Mouse (Mus musculus) 3T3-L1 (cell line): ENCODE results near the gene Zfp709.
A peak's percentile ranks its signal among the peaks of the same experiment; 100 is the strongest.
"Not testable (repeated sequence)": the region's sequence is repeated elsewhere in the genome, so short reads cannot be mapped to it uniquely, and the experiment has no call there.

Experiments used
- DNase-seq: peaks from one replicate; pipeline ENCODE4 v3.0.0-alpha.2; 2015; ENCODE audit warnings: low read depth, low spot score

The Zfp709 gene

DNA sequence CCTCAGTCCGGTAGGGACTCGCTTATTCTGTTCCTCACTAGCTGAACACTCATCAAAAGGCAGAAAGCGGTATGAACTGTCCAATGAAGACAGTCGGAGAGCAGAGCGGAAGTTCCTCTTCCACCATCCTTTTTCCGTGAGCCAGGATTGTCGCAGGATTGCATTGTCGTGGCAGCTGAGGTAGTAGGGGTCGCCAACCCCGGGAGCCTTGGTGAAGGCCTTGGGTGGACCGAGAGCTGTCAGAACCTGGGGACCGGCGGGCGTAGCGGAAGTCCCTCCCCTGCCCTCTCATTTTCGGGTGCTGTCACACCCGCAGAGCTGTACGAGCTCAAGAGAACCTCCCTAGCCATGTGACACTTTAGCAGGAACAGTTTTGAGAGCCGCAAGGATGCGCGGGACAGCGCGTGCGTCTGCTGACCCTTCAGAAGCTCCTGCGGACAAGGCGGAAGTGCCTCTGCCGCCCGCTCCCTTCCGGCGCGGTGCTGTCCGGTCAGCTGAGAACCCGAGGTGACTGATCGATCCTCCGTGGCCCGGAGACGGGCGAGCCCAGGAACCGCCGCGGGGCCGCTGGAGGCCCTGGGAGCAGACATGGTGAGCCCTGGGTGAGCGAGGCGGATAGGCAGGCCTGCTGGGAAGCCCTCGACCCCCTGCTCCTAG is at the start of gene Zfp709:
Zfp709 (plus strand) TSS at position 402 of the 657 bp plus-strand sequence.
- DNase-seq, result no peak

DNA sequence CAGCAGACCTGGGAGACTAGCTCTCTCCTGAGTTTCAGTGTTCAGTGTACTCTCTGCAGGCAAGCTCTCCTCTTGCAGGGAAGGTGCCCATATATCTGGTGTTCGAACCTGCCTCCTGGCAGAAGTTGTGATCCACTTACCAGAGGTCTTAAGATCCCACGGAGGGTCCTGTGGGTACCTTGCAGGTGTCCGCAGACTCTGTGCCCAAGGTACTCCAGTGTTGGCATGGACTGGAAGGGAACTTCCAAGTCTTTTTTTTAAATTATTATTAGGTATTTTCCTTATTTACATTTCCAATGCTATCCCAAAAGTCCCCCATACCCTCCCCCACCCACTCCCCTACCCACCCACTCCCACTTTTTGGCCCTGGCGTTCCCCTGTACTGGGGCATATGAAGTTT is 43.6 kb upstream of the Zfp709 start:
- not testable (repeated sequence) for DNase-seq

DNA sequence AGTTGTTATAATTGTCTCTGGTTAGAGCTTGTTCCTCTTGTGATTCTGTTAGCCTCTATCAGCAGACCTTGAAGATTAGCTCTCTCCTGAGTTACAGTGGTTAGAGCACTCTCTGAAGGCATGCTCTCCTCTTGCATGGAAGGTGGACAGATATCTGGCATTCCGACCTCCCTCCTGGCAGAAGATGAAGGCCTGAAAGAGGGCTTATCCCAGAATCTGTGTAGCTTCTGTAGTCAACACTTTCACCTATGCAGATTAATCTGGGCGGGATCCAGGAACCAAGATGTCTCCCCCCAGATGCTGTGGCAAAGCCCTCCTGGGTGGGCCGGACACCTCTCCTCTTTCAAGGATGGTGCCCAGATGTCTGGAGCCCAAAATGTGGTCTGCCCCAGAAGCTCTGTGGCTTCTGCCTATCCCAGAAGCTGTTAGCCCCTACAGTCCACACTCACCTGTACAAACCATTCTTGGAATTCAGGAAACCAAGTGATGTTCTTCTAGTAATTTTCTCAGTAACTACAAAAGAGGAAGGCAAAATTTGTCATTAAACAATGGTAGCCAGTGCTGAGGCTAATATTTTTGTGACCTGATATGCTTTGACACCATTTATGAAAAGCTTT is 40.5 kb upstream of the Zfp709 start:
- not testable (repeated sequence) for DNase-seq

DNA sequence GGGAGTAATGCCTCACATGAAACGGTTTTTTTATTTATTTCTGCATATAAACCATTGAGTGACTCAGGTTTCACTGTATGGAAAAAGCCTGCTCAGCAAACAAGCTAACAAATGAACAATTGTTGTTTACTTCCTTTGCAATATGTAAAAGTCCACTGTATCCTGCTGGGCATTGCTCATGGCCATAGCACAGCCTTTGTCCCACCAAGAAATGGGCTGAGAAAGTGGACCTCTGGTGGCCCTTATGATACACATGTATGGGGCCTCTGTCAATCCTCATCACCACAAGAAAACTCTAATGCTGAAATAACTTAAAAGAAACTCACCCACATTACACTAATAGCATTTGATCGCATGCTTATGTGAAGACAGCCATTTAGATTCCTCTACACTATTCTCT is 39.3 kb upstream of the Zfp709 start:
- not testable (repeated sequence) for DNase-seq

DNA sequence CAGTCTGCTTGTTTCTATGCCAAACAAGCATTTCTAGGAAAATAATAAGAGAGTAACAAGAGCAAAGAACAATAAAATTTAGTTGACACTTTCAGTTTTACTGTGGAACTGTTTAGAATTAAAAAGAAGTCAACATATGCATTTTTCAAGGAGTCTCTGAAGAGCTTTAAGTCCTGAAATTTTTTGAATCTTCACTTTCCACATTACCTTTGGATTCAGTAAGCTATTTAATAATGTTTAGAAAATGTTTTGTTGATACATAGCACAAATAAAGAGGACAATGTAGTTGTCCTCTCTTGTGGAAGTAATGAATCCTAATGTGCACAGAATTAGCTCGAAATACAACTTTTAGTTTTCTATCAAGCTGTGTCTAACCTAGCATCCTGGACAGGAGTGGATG is 37.4 kb upstream of the Zfp709 start:
- not testable (repeated sequence) for DNase-seq

DNA sequence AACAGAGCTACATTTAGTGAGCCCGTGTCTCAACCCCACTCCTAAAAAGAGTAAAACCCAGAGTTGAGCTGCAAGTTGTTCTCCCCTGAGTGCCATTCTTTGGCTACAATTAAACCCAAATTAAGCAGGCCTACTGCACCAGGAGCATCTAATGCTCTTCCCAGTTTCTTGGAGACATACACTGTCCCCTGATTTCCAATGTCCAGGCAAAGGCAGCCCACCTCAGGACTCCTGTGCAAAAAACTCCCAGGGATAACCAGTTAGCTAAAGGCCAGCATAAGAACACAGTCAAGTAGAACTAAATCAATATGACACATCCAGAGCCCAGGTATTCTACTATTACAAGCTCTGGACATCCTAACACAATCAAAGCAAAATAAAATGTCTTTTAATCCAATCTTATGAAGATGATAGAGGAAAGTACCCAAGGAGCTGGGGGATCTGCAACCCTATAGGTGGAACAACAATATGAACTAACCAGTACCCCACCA is 35.8 kb upstream of the Zfp709 start:
- DNase-seq, result not testable (repeated sequence)

DNA sequence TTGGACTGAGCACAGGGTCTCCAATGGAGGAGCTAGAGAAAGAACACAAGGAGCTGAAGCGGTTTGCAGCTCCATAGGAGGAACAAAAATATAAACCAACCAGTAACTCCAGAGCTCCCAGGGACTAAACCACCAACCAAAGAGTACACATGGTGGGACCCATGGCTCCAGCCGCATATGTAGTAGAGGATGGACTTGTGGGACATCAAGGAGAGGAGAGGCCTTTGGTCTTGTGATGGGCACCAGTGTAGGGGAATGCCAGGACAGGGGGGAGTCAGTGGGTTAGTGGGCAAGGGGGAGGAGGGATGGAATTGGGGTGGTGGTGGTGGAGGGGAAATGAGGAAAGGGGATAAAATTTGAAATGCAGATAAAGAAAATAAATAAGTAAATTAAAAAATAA is 35.1 kb upstream of the Zfp709 start:
- not testable (repeated sequence) for DNase-seq

DNA sequence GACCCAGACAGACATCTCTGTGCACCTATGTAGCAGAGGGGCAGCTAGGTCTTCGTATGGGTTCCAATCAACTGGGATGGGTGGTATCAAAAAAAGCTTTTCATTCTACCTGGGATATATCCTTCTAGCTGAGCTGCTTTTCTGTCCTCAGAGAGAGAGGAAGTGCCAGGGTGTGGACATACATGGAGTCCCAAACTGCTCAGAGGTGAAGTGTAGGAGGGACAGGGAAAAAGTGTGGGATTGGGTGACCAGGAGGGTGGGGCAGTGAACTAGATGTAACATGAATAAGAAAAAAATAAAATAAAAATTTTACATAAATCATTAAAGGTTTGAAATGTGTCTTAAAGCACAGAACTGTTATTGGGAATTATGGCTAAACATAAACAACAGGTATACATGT is 30.8 kb upstream of the Zfp709 start:
- DNase-seq, result not testable (repeated sequence)

DNA sequence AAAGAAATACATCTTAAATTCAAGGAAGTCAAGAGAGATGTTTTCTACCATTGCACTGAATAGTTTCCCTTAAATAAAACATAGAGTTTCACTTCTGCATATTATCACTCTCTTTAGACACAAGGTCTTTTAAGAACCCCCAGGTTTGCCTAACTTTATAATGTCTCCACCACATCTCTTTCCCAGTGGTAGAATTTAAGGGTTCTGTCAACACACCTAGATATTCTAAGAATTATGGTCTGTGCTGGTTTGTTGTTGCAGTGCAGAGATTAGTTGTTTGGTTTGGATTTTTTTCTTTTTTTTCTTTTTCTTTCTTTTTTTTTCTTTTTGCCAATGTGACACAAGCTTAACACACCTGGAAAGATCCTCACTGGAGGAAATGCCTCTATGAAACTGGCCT is 28.5 kb upstream of the Zfp709 start:
- DNase-seq, result not testable (repeated sequence)

DNA sequence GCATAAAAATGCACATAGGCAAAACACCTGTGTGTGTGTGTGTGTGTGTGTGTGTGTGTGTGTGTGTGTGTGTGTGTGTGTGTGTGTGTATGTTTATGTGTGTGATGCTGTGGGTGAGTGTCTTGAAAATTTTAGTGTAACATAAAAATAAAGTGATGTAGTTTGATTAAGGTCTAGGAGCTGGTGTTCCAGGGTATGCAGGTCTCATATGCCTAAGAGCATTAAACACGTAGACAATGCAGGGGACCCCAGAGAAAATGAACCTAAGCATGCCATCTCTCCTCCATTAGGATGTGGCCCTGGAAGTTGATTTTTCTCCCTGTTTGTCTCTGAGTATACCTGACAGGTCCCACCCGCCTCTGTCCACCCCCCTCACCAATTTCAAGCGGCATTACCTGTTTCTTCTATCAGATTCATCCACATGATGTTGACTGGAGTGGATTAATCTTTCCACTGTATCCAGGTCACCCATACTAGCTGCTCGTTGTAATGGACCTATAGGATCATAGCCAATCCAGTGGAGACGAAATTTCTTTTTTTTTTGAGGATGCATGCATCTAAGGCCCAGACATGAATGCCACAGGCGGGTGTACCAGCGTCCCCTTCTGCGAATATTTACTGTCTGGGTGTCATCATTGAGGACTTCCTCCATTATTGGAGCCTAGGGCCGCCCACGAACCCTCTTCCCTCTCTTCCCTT is 25.0 kb upstream of the Zfp709 start:
- DNase-seq, result not testable (repeated sequence)

DNA sequence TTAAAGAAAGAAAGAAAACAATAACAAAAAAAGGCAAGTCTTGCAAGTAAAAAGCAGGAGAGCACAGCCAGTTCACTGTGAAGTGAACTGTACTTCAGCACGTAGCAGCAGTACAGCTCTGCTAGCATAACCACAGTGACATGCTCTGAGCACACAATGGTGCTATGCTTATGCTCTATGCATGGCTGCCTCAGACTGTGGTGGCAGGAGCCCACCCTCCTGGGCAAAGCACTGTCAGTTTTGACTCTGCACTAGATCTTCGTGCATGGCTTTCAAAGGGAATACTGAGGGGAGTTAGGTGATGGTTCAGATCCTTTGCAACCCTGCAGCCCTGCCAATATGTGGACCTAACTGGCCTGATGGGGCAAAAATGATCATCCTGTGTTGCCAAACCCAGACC is 24.5 kb upstream of the Zfp709 start:
- DNase-seq, result not testable (repeated sequence)

DNA sequence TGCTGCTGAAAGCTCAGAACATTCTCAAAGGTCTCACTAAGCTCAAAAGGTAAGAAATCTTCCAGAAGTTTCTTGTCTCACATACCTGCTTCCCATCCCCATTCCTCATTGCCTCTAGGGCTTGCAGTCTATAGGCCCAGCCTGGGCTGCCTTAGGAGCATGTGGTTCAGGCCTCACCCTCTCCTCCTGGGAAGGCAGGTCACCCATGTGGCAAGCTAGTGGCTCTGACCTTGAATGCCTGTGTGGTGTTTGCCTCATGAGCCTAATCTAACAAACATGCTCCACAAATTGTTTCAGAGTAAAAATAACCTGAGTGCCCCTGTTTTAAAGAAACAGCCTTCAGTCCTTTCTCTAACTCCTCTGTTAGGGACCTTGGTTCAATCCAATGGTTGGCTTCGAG is 20.3 kb upstream of the Zfp709 start:
- DNase-seq, result not testable (repeated sequence)

DNA sequence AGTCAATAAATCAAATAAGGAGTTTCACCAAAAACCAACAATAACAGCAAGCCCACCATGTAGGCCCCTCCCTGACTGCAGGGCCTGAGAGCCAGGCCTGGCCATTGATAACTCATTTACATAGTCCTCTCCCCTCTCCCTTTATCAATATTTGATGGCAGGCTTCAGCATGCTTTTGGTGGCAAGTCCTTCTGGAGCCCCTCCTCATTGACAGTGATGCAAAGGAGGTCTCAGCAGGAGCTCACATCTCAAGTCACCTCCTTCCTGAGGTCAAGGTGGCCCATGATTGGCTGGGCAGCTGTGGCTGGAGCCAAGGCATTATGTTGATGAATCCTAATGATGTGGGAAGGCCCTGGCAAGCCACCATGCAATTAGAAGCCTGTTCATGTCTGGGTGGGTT is 19.8 kb upstream of the Zfp709 start:
- DNase-seq, result not testable (repeated sequence)

DNA sequence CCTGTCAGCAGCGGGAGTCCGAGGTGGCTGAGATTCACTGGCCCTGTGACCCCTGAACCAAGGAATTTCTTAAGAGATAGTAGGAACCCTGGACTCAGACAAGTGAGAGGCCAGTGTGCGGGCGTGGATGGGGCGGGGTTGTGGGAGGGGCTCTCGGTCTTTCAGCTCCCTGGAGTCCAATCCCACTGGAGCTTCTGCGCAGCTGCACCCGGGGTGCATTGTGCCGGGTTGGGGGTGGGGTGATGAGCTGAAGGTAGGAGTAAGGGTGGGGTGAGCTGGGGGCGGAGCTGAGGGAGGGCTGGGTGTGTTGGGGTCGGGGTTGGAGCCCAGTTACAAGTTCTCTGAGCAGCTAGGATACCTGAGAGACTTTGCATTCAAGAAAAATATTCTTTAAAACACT is 18.8 kb downstream of the Zfp709 start:
- not testable (repeated sequence) for DNase-seq

DNA sequence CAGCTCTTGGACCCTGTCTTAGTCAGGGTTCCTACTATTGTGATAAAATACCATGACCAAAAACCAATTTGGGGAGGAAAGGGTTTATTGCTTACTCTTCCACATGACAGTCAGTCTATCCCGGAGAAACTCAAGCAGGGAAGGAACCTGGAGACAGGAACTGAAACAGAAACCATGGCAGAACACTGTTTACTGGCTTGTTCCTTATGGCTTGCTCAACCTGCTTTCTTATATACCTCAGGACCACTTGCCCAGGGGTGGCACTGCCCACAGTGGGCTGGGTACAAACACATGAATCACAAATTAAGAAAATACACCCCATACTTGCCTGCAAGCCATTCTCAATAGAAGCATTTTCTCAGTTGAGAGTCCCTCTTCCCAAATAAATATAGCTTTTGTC is 21.3 kb downstream of the Zfp709 start:
- not testable (repeated sequence) for DNase-seq

DNA sequence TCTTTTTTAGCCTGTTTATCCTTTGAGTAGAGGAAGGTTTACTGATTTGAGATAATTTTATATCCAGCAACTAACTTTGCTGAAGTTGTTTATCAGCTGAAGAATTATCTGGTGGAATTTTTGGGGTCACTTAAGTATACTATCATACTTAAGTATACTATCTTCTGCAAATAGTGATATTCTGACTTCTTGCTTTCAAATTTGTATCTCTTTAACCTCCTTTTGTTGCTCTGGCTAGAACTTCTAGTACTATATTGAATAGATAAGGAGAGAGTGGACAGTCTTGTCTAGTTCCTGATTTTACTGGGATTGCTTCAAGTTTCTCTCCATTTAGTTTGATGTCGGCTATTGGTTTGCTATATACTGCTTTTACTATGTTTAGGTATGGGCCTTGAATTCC is 25.0 kb downstream of the Zfp709 start:
- DNase-seq, result no peak

DNA sequence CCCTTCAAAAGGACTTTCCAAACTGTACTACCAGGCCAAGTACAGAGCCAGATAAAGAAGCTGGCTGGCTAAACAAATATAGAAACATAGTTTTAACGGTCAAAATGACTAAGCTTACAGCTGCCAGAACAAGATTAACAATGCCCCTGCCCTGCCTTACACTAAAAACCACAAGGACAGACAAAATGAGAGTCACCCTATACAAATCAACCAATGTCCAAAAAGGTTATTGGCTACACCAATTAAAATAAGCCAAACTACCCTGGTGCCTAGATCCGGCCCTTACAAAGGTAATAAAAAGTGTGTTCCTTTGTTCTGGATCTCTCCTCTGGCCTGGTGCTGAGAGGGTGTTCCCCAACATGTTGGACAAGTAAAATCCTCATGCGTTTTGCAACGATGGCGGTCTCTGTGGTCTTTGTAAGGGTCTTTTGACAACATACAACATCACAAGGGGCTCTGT is 26.0 kb downstream of the Zfp709 start:
- DNase-seq, result peak; percentile 38

DNA sequence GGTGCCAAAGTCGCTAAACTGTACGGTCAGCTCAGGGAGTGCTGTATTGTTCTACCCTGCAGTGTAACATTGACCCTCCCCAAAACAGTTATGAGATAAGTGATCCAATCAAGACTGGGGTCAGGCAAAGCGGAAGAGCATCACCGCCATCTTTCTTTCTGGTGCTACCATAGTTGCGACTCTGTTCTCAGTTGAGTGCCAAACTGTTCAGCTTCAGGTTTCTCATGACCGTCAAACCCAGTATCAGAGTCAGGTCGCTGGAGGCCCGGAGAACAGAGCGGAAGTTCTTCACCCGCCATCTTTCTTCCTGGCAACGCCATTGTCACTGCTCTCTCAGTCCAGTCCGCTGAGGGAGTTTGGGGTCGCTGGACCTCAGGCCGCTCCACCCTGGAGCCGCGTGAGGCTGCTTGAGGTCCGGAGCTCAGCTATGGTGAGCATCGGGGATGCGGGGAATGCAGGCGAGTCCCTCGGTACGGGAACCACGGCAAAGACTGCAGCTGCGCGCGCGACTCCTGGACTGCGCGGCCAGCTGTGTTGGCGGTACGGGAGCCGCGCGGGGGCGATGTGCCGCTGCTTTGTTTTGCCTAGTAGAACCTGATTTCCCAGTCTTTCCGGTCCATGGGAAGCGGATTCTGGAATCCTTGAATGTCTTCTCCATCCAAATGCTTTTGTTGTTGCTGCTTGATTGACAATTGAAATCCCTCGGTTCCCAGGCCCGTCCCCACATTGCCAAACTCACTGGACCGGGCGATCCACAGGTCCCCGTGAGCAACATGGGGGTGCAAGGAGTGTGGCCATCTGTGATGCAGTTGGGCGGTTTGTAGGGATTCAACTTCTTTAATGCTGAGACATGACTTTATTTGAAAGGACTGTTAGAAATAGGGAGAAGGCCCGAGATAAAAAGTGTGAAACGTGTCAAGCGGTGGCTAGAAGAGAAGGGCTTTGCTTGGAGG is 26.8 kb downstream of the Zfp709 start, which contains the start of the genes Zfp882 and Zfp617:
Zfp882 (plus strand) TSS at position 300 of the 953 bp plus-strand sequence.
Zfp617 (plus strand) TSS at position 327 of the 953 bp plus-strand sequence.
- peak; percentile 78 for DNase-seq

DNA sequence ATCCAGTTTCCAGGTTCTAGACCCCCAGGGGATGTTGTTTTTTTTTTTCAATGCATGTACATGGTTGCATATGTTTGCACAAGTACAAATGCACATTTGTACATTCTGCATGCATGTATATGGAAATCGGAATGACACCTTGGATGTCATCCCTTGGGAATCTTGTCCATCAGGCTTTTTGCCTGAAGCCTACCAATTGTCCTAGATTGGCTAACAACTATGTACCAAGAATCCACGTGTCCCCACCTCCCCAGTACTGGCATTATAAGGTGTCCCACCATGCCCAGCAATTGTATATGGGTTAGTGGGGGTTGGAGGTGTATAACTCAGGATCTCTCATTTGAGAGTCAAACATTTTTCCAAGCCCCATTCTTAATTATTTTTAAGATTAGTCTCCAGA is 30.5 kb downstream of the Zfp709 start:
- DNase-seq, result no peak

DNA sequence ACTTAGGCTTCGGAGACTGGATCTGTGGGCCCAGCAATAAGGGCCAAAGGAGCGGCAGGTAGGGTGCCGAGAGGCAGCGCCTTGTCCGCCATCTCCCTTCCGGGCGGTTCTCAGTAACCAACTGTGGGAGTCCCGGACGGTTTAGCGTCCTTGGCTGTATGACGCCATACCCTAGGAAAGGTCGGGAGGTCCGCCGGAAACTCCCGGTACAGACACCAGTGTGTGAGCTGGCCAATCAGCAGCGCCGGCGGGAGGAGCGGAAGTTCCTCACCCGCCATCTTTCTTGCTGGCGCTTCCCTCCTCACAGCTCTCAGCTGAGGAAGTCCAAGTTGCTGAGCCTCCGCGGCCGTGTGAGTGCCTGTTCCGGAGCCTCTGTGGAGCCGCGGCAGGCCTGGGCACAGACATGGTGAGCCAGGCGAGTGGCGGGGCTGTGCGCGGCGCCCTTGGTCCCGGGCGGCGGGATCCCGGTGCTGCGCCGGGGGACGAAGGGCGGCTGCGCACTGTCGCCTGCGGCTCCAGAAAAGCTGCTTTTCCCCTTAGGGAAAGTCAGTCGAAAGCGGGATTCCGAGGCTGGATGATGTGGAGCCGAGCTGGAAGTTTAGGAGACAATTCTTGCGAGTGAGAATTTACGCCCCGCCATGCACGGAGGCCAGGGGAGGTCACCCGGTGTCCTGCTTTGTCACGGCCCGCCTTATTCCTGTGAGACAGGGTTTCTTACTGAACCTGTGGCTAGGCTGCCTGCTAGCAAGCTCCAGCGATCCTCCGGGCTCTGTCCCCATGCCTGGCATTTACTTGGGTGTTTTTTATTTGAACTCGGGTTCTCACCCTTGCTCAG is 41.0 kb downstream of the Zfp709 start:
- DNase-seq, result peak; percentile 97
